Mouse (Mus musculus) stomach, postnatal 0 days (tissue): Measurements from ENCODE around the gene Chn2. TPM values are rescaled to one million over a fixed set of nuclear protein-coding genes. Genes with fewer than 3 reads are reported as not detected.

Experiments
- ATAC-seq: fragments of 200-750 bp; cut with Nextera tagmentation; 2 replicates; pipeline ENCODE4 v1.8.0; 2017; ENCODE audit not compliant: low FRiP score, low TSS enrichment
- DNase-seq: peaks from one replicate; pipeline ENCODE4 v3.0.0-alpha.2; 2016; ENCODE audit warnings: low spot score
- H3K27ac ChIP-seq: fragments of 300-500 bp; sonication (generic); replicated peaks from 2 replicates; pipeline ENCODE4 v1.5.1; 2014; ENCODE audit warnings: mild to moderate bottlenecking, control low read depth
- H3K27me3 ChIP-seq: fragments of 300-500 bp; sonication (generic); 2 replicates; pipeline ENCODE4 v1.6.1; 2014; ENCODE audit warnings: low read length; ENCODE audit not compliant: control insufficient read depth, insufficient read depth
- H3K36me3 ChIP-seq: fragments of 300-500 bp; sonication (generic); 2 replicates; pipeline ENCODE4 v1.6.1; 2014; ENCODE audit warnings: low read length, mixed read lengths; ENCODE audit not compliant: control insufficient read depth, insufficient read depth
- H3K4me1 ChIP-seq: fragments of 300-500 bp; sonication (generic); replicated peaks from 2 replicates; pipeline ENCODE4 v1.6.1; 2014; ENCODE audit warnings: antibody characterized with exemption; ENCODE audit not compliant: control insufficient read depth, insufficient read depth
- H3K4me2 ChIP-seq: fragments of 300-500 bp; sonication (generic); replicated peaks from 2 replicates; pipeline ENCODE4 v1.6.1; 2014; ENCODE audit warnings: low read depth, mild to moderate bottlenecking, control low read depth, moderate library complexity
- H3K4me3 ChIP-seq: fragments of 300-500 bp; sonication (generic); 2 replicates; pipeline ENCODE4 v1.5.1; 2014; ENCODE audit warnings: low read depth, low read length, control low read depth
- H3K9ac ChIP-seq: fragments of 300-500 bp; sonication (generic); 2 replicates; pipeline ENCODE4 v1.6.1; 2014; ENCODE audit warnings: mild to moderate bottlenecking, low read length, control low read depth, mixed read lengths
- H3K9me3 ChIP-seq: fragments of 300-500 bp; sonication (generic); 2 replicates; pipeline ENCODE4 v1.6.1; 2016; ENCODE audit warnings: low read length; ENCODE audit not compliant: control insufficient read depth
- CTCF ChIP-seq: IDR thresholded peaks from 2 replicates; pipeline ENCODE4 v1.5.1; 2016; ENCODE audit warnings: antibody characterized with exemption, low read depth, mild to moderate bottlenecking, moderate library complexity
- EP300 ChIP-seq: optimal IDR thresholded peaks from 2 replicates; pipeline ENCODE3; 2016; ENCODE audit warnings: antibody characterized with exemption
- WGBS: fragments of 180-500 bp; shearing (Covaris S2); extraction: QIAGEN DNeasy Blood & Tissue Kit; methylation state at CpG from one replicate; pipeline ENCODE4 v1.1.7; 2014; 5-methylcytosine and 5-hydroxymethylcytosine counted together
- polyA plus RNA-seq: library from polyadenylated mRNA; unstranded; fragments of >200 nt; fragmentation: Nextera tagmentation; extraction: Ambion mirVana; gene quantifications from 2 replicates; pipeline ENCODE4 v1.2.1, GENCODE M21; 2015

The Chn2 gene
- polyA plus RNA-seq, 1 experiment from 2014 or later, result 19.1 TPM

- no peak for ATAC-seq
- no peak for TF ChIP-seq CTCF
- TF ChIP-seq EP300, result no peak
- DNase-seq, result no peak
- Histone ChIP-seq H3K36me3 (no peaks in the 10 kb centered on the region), H3K27me3 (no peaks in the 10 kb centered on the region), H3K9me3 (no peaks in the 10 kb centered on the region), H3K9ac (no peak overlapping the region), H3K4me1 (peaks cover 5% of the 10 kb centered on the region), H3K4me2 (no peak overlapping the region), H3K27ac (no peak overlapping the region), H3K4me3 (no peak overlapping the region)
- 58% methylated on average over 2 of the region's 2 CpGs for WGBS
Observed at GRCm38 (mm10) chr6:54278613-54279012, 239.3 kb downstream of the Chn2 start.

DNA sequence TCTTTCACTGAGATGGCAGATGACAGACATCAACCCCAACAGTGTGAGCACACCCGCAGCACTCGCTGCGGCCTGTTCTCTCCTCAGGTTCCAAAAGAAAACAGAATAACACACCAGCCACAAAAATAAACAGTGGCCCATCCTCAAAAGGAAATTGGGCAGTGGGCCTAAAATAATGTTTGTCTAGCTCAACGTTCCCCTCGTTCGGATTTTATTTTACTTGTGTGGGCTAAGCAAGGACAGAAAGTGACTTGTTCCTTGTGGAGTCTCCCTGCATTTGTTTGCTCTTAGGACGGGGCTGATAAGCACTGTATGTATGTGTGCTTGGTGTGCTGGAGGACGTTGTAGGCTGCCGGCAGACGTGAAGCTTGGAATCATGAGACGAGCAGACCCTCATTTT lies 240.0 kb downstream of the Chn2 start:
- Histone ChIP-seq H3K9me3 (no peaks in the 10 kb centered on the region), H3K27me3 (no peaks in the 10 kb centered on the region), H3K27ac (no peak overlapping the region), H3K4me3 (no peak overlapping the region), H3K9ac (no peak overlapping the region), H3K36me3 (no peaks in the 10 kb centered on the region), H3K4me2 (no peak overlapping the region), H3K4me1 (peaks cover 5% of the 10 kb centered on the region)
- ATAC-seq (peak; percentile 49; the same call in 1 of the 2 replicates), DNase-seq (no peak)
- TF ChIP-seq CTCF (no peak), EP300 (no peak)
- WGBS, result 33% methylated on average over 11 of the region's 11 CpGs

DNA sequence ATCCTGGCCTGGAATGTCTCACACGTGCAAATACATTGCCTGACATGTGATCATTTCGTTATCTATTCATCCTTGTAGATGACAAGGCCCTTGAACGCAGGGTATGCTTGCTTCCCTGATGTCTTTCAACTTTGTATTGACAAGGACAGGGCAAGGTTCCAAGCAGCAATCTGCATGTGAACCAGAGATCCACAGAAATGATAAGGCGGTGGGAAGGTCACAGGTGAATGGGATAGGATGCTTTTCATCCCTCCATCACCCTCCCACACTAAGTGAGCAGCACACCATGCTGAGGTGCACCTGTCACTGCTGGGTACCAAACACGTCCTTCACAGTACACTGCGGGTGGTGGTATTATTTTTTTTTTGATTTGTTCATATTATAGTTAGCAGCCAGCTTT lies 240.9 kb downstream of the Chn2 start:
- peaks cover 5% of the 10 kb centered on the region for H3K4me1 ChIP-seq
- H3K27ac ChIP-seq, result no peak overlapping the region
- H3K4me2 ChIP-seq, result no peak overlapping the region
- no peaks in the 10 kb centered on the region for H3K9me3 ChIP-seq
- WGBS, result 78% methylated on average over 6 of the region's 6 CpGs
- no peak for DNase-seq
- TF ChIP-seq EP300 (no peak), CTCF (no peak)
- H3K36me3 ChIP-seq, result no peaks in the 10 kb centered on the region
- H3K4me3 ChIP-seq, result no peak overlapping the region
- no peaks in the 10 kb centered on the region for H3K27me3 ChIP-seq
- no peak for ATAC-seq
- H3K9ac ChIP-seq, result no peak overlapping the region

GRCm38 (mm10) chr6:54283299-54283698 lies 243.9 kb downstream of the Chn2 start:
- Histone ChIP-seq H3K9me3 (no peaks in the 10 kb centered on the region), H3K4me2 (no peak overlapping the region), H3K27me3 (no peaks in the 10 kb centered on the region), H3K4me3 (no peak overlapping the region), H3K9ac (no peak overlapping the region), H3K27ac (no peak overlapping the region), H3K4me1 (peaks cover 5% of the 10 kb centered on the region), H3K36me3 (no peaks in the 10 kb centered on the region)
- DNase-seq (no peak), ATAC-seq (no peak)
- 86% methylated on average over 1 of the region's 1 CpGs for WGBS
- TF ChIP-seq CTCF (no peak), EP300 (no peak)

- Histone ChIP-seq H3K36me3 (no peaks in the 10 kb centered on the region), H3K27ac (no peak overlapping the region), H3K4me1 (no peaks in the 10 kb centered on the region), H3K4me3 (no peak overlapping the region), H3K4me2 (no peak overlapping the region), H3K9ac (no peak overlapping the region), H3K27me3 (no peaks in the 10 kb centered on the region), H3K9me3 (no peaks in the 10 kb centered on the region)
- TF ChIP-seq EP300 (no peak), CTCF (no peak)
- DNase-seq (no peak), ATAC-seq (no peak)
- 81% methylated on average over 12 of the region's 12 CpGs for WGBS
Observed at GRCm38 (mm10) chr6:54284167-54284711, 244.9 kb downstream of the Chn2 start.

DNA sequence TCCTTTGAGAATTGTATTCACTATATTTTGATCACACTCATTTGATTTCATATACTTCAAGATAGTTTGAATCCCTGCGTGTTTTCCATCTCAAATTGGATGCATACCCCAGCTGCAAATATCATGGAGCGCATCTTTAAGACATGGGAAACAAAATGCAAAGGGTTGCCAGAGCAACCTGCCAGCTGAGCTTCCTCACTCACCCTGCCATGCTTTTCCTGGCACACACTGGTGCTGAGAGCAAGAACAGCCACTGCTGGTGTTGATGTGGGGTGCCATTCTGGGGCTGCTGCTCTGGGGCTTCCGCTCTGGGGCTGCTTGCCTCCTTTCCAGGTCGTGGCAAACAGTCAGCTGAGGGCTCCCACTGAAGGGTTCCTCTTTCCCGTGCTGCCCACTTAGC lies 247.5 kb downstream of the Chn2 start:
- Histone ChIP-seq H3K36me3 (no peaks in the 10 kb centered on the region), H3K27ac (no peak overlapping the region), H3K9me3 (no peaks in the 10 kb centered on the region), H3K27me3 (no peaks in the 10 kb centered on the region), H3K4me3 (no peak overlapping the region), H3K4me2 (no peak overlapping the region), H3K4me1 (no peaks in the 10 kb centered on the region), H3K9ac (no peak overlapping the region)
- TF ChIP-seq CTCF (no peak), EP300 (no peak)
- no peak for ATAC-seq
- no peak for DNase-seq
- WGBS, result 82% methylated on average over 5 of the region's 5 CpGs
